Mouse (Mus musculus): ENCODE results near the gene Ddb1. TPM values are rescaled to one million over a fixed set of nuclear protein-coding genes. Genes with fewer than 3 reads are reported as not detected.
A peak's percentile ranks its signal among the peaks of the same experiment; 100 is the strongest.

The Ddb1 gene
- polyA plus RNA-seq, 1 experiment from 2014 or later, result 349 TPM

DNA sequence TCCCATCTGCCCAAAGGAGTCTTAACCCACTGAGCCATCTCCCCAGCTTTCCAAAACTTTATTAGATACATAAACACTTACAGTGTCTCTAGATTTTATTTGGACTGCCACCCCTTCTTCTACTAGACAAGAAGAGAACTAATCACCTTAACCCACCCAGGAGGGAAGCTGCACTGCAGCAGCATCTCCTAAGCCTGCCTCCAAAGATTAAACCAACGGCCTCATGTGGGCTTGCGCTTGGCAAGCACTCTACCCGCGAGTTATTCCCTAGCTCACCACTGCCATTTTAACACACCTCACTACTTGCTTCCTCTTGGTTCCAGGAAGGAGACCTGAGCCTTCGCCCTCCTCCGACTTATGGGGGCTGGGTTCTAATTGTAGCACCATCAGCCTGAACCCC, 40.8 kb upstream of the Ddb1 start:
- 85% methylated on average over 6 of the region's 6 CpGs for WGBS
- Histone ChIP-seq H3K27ac (replicated peaks; ENCODE audit: low read depth, low read length) (no peak overlapping the region), H3K36me3 (ENCODE audit: control insufficient read depth, insufficient read depth, low read length) (no peaks in the 10 kb centered on the region), H3K4me3 (ENCODE audit: low read depth, low read length) (no peak overlapping the region), H3K27me3 (replicated peaks; ENCODE audit: control insufficient read depth, insufficient read depth, low read length) (no peaks in the 10 kb centered on the region), H3K4me2 (ENCODE audit: low read depth, low read length) (no peak overlapping the region), H3K4me1 (ENCODE audit: control insufficient read depth, insufficient read depth, low read length) (no peaks in the 10 kb centered on the region), H3K9ac (ENCODE audit: low read depth, low read length) (no peak overlapping the region), H3K9me3 (ENCODE audit: control insufficient read depth, low read length) (no peaks in the 10 kb centered on the region)
- DNase-seq (ENCODE audit: low spot score), result no peak
- no peak for ATAC-seq (ENCODE audit: low read depth)

DNA sequence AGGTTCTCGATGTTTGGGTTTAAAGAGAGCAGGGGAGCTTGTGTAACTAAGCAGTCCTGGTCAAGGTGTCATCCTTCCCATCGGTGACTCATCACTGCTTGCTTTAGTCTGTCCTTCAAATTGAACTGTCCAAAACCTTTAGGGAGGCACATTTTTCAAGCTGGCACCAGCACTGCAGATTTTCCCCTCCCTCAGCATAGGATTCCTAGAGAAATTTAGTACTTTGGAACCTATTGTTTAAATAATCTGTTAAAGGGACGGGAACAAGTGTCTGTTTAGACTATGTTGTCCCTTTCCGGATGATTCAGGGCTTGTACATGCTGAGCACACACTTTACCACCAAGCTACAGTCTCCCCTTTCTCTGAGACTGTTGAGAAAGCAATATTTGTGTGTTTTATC, 39.9 kb upstream of the Ddb1 start:
- Histone ChIP-seq H3K9ac (ENCODE audit: low read depth, low read length) (no peak overlapping the region), H3K36me3 (ENCODE audit: control insufficient read depth, insufficient read depth, low read length) (peaks cover 9% of the 10 kb centered on the region), H3K4me1 (ENCODE audit: control insufficient read depth, insufficient read depth, low read length) (no peaks in the 10 kb centered on the region), H3K9me3 (ENCODE audit: control insufficient read depth, low read length) (no peaks in the 10 kb centered on the region), H3K27ac (replicated peaks; ENCODE audit: low read depth, low read length) (no peak overlapping the region), H3K4me3 (ENCODE audit: low read depth, low read length) (no peak overlapping the region), H3K27me3 (replicated peaks; ENCODE audit: control insufficient read depth, insufficient read depth, low read length) (no peaks in the 10 kb centered on the region), H3K4me2 (ENCODE audit: low read depth, low read length) (no peak overlapping the region)
- no peak for DNase-seq (ENCODE audit: low spot score)
- ATAC-seq (ENCODE audit: low read depth), result no peak
- WGBS, result 84% methylated on average over 4 of the region's 4 CpGs

- DNase-seq (ENCODE audit: low spot score) (no peak), ATAC-seq (ENCODE audit: low read depth) (no peak)
- Histone ChIP-seq H3K4me2 (ENCODE audit: low read depth, low read length) (no peak overlapping the region), H3K4me1 (ENCODE audit: control insufficient read depth, insufficient read depth, low read length) (no peaks in the 10 kb centered on the region), H3K9me3 (ENCODE audit: control insufficient read depth, low read length) (no peaks in the 10 kb centered on the region), H3K9ac (ENCODE audit: low read depth, low read length) (no peak overlapping the region), H3K36me3 (ENCODE audit: control insufficient read depth, insufficient read depth, low read length) (peaks cover 47% of the 10 kb centered on the region), H3K27ac (replicated peaks; ENCODE audit: low read depth, low read length) (no peak overlapping the region), H3K27me3 (replicated peaks; ENCODE audit: control insufficient read depth, insufficient read depth, low read length) (no peaks in the 10 kb centered on the region), H3K4me3 (ENCODE audit: low read depth, low read length) (no peak overlapping the region)
- WGBS, result 95% methylated on average over 6 of the region's 6 CpGs
Observed at GRCm38 (mm10) chr19:10569627-10570026, 35.5 kb upstream of the Ddb1 start.

- H3K27ac ChIP-seq (replicated peaks; ENCODE audit: low read depth, low read length), result peak within 1 kb of the TSS; percentile 88
- H3K9me3 ChIP-seq (ENCODE audit: control insufficient read depth, low read length), result no peaks in the 10 kb centered on the region
- no peaks in the 10 kb centered on the region for H3K27me3 ChIP-seq (replicated peaks; ENCODE audit: control insufficient read depth, insufficient read depth, low read length)
- ATAC-seq (ENCODE audit: low read depth), result peak; percentile 96
- H3K4me1 ChIP-seq (ENCODE audit: control insufficient read depth, insufficient read depth, low read length), result peaks cover 20% of the 10 kb centered on the region
- peaks cover 31% of the 10 kb centered on the region for H3K36me3 ChIP-seq (ENCODE audit: control insufficient read depth, insufficient read depth, low read length)
- H3K4me2 ChIP-seq (ENCODE audit: low read depth, low read length), result peak within 1 kb of the TSS; percentile 92
- WGBS, result under 1% methylated on average over 42 of the region's 44 CpGs
- H3K4me3 ChIP-seq (ENCODE audit: low read depth, low read length), result peak within 1 kb of the TSS; percentile 54
- peak; percentile 98 for DNase-seq (ENCODE audit: low spot score)
- peak within 1 kb of the TSS; percentile 80 for H3K9ac ChIP-seq (ENCODE audit: low read depth, low read length)
Observed at GRCm38 (mm10) chr19:10576690-10577561, 28.2 kb upstream of the Ddb1 start, which contains the start of the genes Cyb561a3 and Tmem138. TSS of gene Cyb561a3 (plus strand) at chr19:10577172. TSS of gene Tmem138 (minus strand) at chr19:10577362.

- 74% methylated on average over 3 of the region's 3 CpGs for WGBS
- H3K27ac ChIP-seq (replicated peaks; ENCODE audit: low read depth, low read length), result no peak overlapping the region
- DNase-seq (ENCODE audit: low spot score) (no peak), ATAC-seq (ENCODE audit: low read depth) (no peak)
- H3K27me3 ChIP-seq (replicated peaks; ENCODE audit: control insufficient read depth, insufficient read depth, low read length), result no peaks in the 10 kb centered on the region
- H3K4me3 ChIP-seq (ENCODE audit: low read depth, low read length), result no peak overlapping the region
- no peak overlapping the region for H3K4me2 ChIP-seq (ENCODE audit: low read depth, low read length)
- peaks cover 20% of the 10 kb centered on the region for H3K4me1 ChIP-seq (ENCODE audit: control insufficient read depth, insufficient read depth, low read length)
- peaks cover 5% of the 10 kb centered on the region; the same call in 1 of the 2 replicates for H3K36me3 ChIP-seq (ENCODE audit: control insufficient read depth, insufficient read depth, low read length)
- no peaks in the 10 kb centered on the region for H3K9me3 ChIP-seq (ENCODE audit: control insufficient read depth, low read length)
- H3K9ac ChIP-seq (ENCODE audit: low read depth, low read length), result no peak overlapping the region
Observed at GRCm38 (mm10) chr19:10580102-10580501, 25.0 kb upstream of the Ddb1 start.

DNA sequence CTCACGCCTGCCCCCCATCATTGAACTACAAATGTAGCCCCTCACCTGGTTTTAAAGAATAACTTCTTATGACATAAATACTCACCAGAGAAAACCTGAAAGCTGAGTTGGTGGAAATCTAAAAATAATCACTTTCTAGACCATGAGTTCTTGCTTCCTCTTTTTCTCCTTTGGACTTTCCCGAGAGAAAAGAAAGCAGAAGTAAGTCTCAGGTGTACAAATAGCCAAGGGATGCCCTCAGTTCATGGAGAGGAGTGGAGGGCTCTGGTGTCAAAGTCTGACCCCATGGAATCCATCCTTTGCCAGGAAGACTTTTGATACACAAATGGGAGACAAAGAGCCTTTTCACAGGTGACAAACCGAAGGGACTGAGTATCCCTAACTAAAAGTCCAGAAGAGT, 24.4 kb upstream of the Ddb1 start:
- no peaks in the 10 kb centered on the region for H3K27me3 ChIP-seq (replicated peaks; ENCODE audit: control insufficient read depth, insufficient read depth, low read length)
- DNase-seq (ENCODE audit: low spot score) (no peak), ATAC-seq (ENCODE audit: low read depth) (no peak)
- H3K4me2 ChIP-seq (ENCODE audit: low read depth, low read length), result no peak overlapping the region
- no peak overlapping the region for H3K27ac ChIP-seq (replicated peaks; ENCODE audit: low read depth, low read length)
- H3K4me3 ChIP-seq (ENCODE audit: low read depth, low read length), result no peak overlapping the region
- WGBS, result 74% methylated on average over 3 of the region's 3 CpGs
- H3K9me3 ChIP-seq (ENCODE audit: control insufficient read depth, low read length), result no peaks in the 10 kb centered on the region
- 0 out of 2 replicates have a peak, but pooled peaks cover 3% of the 10 kb centered on the region for H3K36me3 ChIP-seq (ENCODE audit: control insufficient read depth, insufficient read depth, low read length)
- H3K9ac ChIP-seq (ENCODE audit: low read depth, low read length), result no peak overlapping the region
- peaks cover 18% of the 10 kb centered on the region for H3K4me1 ChIP-seq (ENCODE audit: control insufficient read depth, insufficient read depth, low read length)

GRCm38 (mm10) chr19:10581984-10582383, 23.1 kb upstream of the Ddb1 start:
- Histone ChIP-seq H3K27me3 (replicated peaks; ENCODE audit: control insufficient read depth, insufficient read depth, low read length) (no peaks in the 10 kb centered on the region), H3K4me2 (ENCODE audit: low read depth, low read length) (no peak overlapping the region), H3K4me3 (ENCODE audit: low read depth, low read length) (no peak overlapping the region), H3K9ac (ENCODE audit: low read depth, low read length) (no peak overlapping the region), H3K36me3 (ENCODE audit: control insufficient read depth, insufficient read depth, low read length) (0 out of 2 replicates have a peak, but pooled peaks cover 6% of the 10 kb centered on the region), H3K4me1 (ENCODE audit: control insufficient read depth, insufficient read depth, low read length) (peaks cover 11% of the 10 kb centered on the region; the same call in 1 of the 2 replicates), H3K27ac (replicated peaks; ENCODE audit: low read depth, low read length) (no peak overlapping the region), H3K9me3 (ENCODE audit: control insufficient read depth, low read length) (no peaks in the 10 kb centered on the region)
- WGBS, result 80% methylated on average over 6 of the region's 6 CpGs
- DNase-seq (ENCODE audit: low spot score), result no peak
- ATAC-seq (ENCODE audit: low read depth), result no peak

DNA sequence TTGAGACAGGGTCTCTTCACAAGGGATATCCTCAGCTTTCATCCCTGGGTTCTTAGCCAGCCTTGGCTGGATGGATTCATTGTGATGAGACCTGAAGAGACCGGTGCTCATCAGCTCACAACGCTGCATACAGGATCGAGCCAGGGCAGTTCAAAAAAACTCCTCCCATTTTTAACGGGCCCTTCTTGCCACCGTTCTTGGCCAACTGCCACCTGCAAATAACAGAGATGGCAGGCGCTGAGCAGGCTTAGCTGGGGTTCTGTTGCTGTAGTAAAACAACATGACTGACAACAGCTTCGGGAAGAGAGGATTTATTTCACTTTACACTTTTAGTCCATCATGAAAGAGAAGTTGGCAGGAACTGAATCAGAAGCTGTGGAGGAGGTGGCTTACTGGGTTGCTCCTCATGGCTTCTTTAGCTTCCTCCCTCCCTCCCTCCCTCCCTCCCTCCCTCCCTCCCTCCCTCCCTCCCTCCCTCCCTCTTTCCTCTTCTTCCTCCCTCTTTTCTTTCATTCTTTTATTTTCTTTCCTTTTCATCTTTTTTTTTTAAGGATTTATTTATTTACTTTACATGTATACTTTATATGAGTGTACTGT, 21.5 kb upstream of the Ddb1 start:
- no peaks in the 10 kb centered on the region for H3K27me3 ChIP-seq (replicated peaks; ENCODE audit: control insufficient read depth, insufficient read depth, low read length)
- DNase-seq (ENCODE audit: low spot score) (no peak), ATAC-seq (ENCODE audit: low read depth) (no peak)
- H3K36me3 ChIP-seq (ENCODE audit: control insufficient read depth, insufficient read depth, low read length), result 0 out of 2 replicates have a peak, but pooled peaks cover 6% of the 10 kb centered on the region
- H3K4me1 ChIP-seq (ENCODE audit: control insufficient read depth, insufficient read depth, low read length), result peaks cover 4% of the 10 kb centered on the region
- no peak overlapping the region for H3K4me2 ChIP-seq (ENCODE audit: low read depth, low read length)
- no peak overlapping the region for H3K27ac ChIP-seq (replicated peaks; ENCODE audit: low read depth, low read length)
- H3K4me3 ChIP-seq (ENCODE audit: low read depth, low read length), result no peak overlapping the region
- WGBS, result 81% methylated on average over 7 of the region's 7 CpGs
- no peak overlapping the region for H3K9ac ChIP-seq (ENCODE audit: low read depth, low read length)
- no peaks in the 10 kb centered on the region for H3K9me3 ChIP-seq (ENCODE audit: control insufficient read depth, low read length)

Measured in embryonic facial prominence, embryonic 14.5 days (tissue).